Mouse (Mus musculus) myocyte (in vitro differentiated cells): Measurements from ENCODE around the gene Rtp1. TPM values are rescaled to one million over a fixed set of nuclear protein-coding genes. Genes with fewer than 3 reads are reported as not detected.

Experiments used
- H3K27me3 ChIP-seq: one replicate; pipeline ENCODE4 v1.6.1; 2011; ENCODE audit not compliant: control insufficient read depth, insufficient read depth, insufficient read length
- H3K36me3 ChIP-seq: one replicate; pipeline ENCODE4 v1.6.1; 2011; ENCODE audit not compliant: control insufficient read depth, insufficient read depth
- H3K4me2 ChIP-seq: one replicate; pipeline ENCODE4 v1.6.1; 2011; ENCODE audit warnings: low read depth, control low read depth
- H3K4me3 ChIP-seq: one replicate; pipeline ENCODE4 v1.5.1; 2011; ENCODE audit warnings: mild to moderate bottlenecking, control low read depth, moderate library complexity
- H3K79me2 ChIP-seq: one replicate; pipeline ENCODE4 v1.6.1; 2011; ENCODE audit not compliant: control insufficient read depth, insufficient read depth
- H3ac ChIP-seq: one replicate; pipeline ENCODE4 v1.6.1; 2011; ENCODE audit not compliant: control insufficient read depth, insufficient read length
- CEBPB ChIP-seq: IDR thresholded peaks from 2 replicates; pipeline ENCODE4 v1.6.1; 2011; ENCODE audit warnings: mild to moderate bottlenecking, moderate library complexity; ENCODE audit not compliant: poor library complexity, insufficient read depth, severe bottlenecking
- E2F4 ChIP-seq: IDR thresholded peaks from one replicate; pipeline ENCODE4 v1.6.1; 2011; ENCODE audit warnings: mild to moderate bottlenecking, control low read depth, moderate library complexity; ENCODE audit not compliant: insufficient read depth
- MAX ChIP-seq: IDR thresholded peaks from one replicate; pipeline ENCODE4 v1.6.1; 2011; ENCODE audit warnings: low read depth, mild to moderate bottlenecking, control low read depth
- MYOD1 ChIP-seq, 3 experiments: IDR thresholded peaks; one replicate each; pipeline ENCODE4 v1.6.1; 2011; ENCODE audit warnings: control low read depth in 2 of 3, low read depth in 2 of 3, mild to moderate bottlenecking in 2 of 3, moderate library complexity in 1 of 3; ENCODE audit not compliant: insufficient read length in 2 of 3, control insufficient read depth in 1 of 3
- MYOG ChIP-seq, 3 experiments: IDR thresholded peaks; one replicate each; pipeline ENCODE4 v1.6.1; 2011; ENCODE audit warnings: control low read depth in 2 of 3, low read depth in 2 of 3, mild to moderate bottlenecking in 2 of 3; ENCODE audit not compliant: insufficient read length in 2 of 3, control insufficient read depth in 1 of 3, insufficient read depth in 1 of 3
- POLR2A ChIP-seq: IDR thresholded peaks from one replicate; pipeline ENCODE4 v1.6.1; 2011; ENCODE audit warnings: low read depth, mild to moderate bottlenecking, control low read depth, moderate library complexity; ENCODE audit not compliant: insufficient read length
- POLR2AphosphoS2 ChIP-seq: IDR thresholded peaks from one replicate; pipeline ENCODE4 v1.6.1; 2011; ENCODE audit warnings: low read depth, control low read depth; ENCODE audit not compliant: insufficient read length
- REST ChIP-seq: IDR thresholded peaks from one replicate; pipeline ENCODE4 v1.6.1; 2011; ENCODE audit warnings: mild to moderate bottlenecking, control low read depth, moderate library complexity; ENCODE audit not compliant: insufficient read depth, insufficient read length
- SRF ChIP-seq: IDR thresholded peaks from one replicate; pipeline ENCODE4 v1.6.1; 2011; ENCODE audit warnings: low read depth; ENCODE audit not compliant: control insufficient read depth, insufficient read length
- TCF12 ChIP-seq: IDR thresholded peaks from one replicate; pipeline ENCODE4 v1.6.1; 2011; ENCODE audit warnings: mild to moderate bottlenecking, control low read depth; ENCODE audit not compliant: poor library complexity, insufficient read depth, severe bottlenecking
- TCF3 ChIP-seq: IDR thresholded peaks from one replicate; pipeline ENCODE4 v1.6.1; 2011; ENCODE audit warnings: low read depth, control low read depth; ENCODE audit not compliant: insufficient read length
- USF1 ChIP-seq: IDR thresholded peaks from one replicate; pipeline ENCODE4 v1.6.1; 2011; ENCODE audit warnings: low read depth, mild to moderate bottlenecking, control low read depth, moderate library complexity
- polyA plus RNA-seq: library from polyadenylated mRNA; unstranded; fragments of >200 nt; fragmentation: generic; extraction: Trizol; gene quantifications from one replicate; pipeline ENCODE4 v1.2.1, GENCODE M21; 2012; ENCODE audit warnings: missing spikeins

Rtp1 gene
- polyA plus RNA-seq, 1 experiment = not detected

DNA sequence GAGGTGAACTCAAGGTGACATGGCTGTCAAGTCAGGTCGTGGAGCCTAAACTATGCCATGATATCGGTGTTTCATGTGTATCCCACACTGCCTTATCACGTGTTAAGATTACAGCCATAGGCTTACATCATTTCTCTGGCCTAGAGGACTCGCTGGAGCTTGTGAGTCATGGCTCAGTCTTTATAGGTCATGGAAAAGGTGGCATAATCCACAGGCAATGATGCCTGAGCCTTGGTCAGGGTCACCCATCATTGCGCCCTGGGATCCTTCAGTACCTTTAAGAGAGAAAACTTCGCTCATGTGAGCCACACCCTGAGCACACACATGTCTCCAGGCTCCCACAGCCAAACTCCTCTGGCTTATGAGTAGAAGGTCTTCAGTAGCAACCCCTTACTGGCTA, 42.6 kb downstream of the Rtp1 start:
- Histone ChIP-seq H3K36me3 (no peaks in the 10 kb centered on the region), H3ac (no peak overlapping the region), H3K27me3 (no peaks in the 10 kb centered on the region), H3K4me3 (no peak overlapping the region), H3K4me2 (no peak overlapping the region), H3K79me2 (no peaks in the 10 kb centered on the region)
- TF ChIP-seq SRF = no peak
- TF ChIP-seq TCF3 = no peak
- TF ChIP-seq MYOD1 (IDR thresholded peaks at IDR 0.05; ENCODE audit: control insufficient read depth in 1 of 3, insufficient read length in 2 of 3, low read depth in 2 of 3) = no peak
- no peak for TF ChIP-seq CEBPB
- TF ChIP-seq E2F4 = no peak
- no peak for TF ChIP-seq TCF12
- TF ChIP-seq MAX = no peak
- no peak for TF ChIP-seq POLR2A
- TF ChIP-seq USF1 = no peak
- TF ChIP-seq POLR2AphosphoS2 = no peak

GRCm38 (mm10) chr16:23472046-23472445, 43.1 kb downstream of the Rtp1 start:
- no peak overlapping the region for H3K4me3 ChIP-seq
- no peak overlapping the region for H3K4me2 ChIP-seq
- TF ChIP-seq MAX = no peak
- no peak for TF ChIP-seq POLR2A
- no peak for TF ChIP-seq MYOG (IDR thresholded peaks at IDR 0.05; ENCODE audit: control insufficient read depth in 1 of 3, insufficient read depth in 1 of 3, insufficient read length in 2 of 3, low read depth in 2 of 3)
- no peak for TF ChIP-seq CEBPB
- TF ChIP-seq MYOD1 (IDR thresholded peaks at IDR 0.05; ENCODE audit: control insufficient read depth in 1 of 3, insufficient read length in 2 of 3, low read depth in 2 of 3) = no peak
- TF ChIP-seq TCF12 = no peak
- no peak for TF ChIP-seq SRF
- no peak for TF ChIP-seq TCF3
- TF ChIP-seq POLR2AphosphoS2 = no peak
- no peak for TF ChIP-seq E2F4
- no peak for TF ChIP-seq USF1

DNA sequence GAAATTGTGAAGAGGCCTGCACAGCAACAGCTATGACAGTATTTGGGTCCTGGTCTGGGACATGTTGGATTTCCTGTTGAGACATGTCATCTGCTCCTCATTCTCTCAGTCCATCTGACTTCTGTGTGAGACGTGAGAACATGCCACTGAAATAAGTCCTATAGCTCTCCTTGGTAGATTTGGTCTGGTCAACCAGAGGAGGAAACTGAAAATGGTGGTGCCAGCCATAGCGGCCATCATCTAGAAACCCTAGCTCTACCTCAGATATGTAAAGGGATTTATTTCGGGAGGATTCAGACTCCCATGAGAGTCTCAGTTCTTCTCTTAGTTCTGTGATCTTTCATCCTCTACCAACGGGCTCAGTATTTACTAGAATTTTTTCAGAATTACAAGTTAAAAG, 46.7 kb downstream of the Rtp1 start:
- no peaks in the 10 kb centered on the region for H3K79me2 ChIP-seq
- no peak overlapping the region for H3ac ChIP-seq
- H3K36me3 ChIP-seq = no peaks in the 10 kb centered on the region
- no peak overlapping the region for H3K4me3 ChIP-seq
- H3K4me2 ChIP-seq = no peak overlapping the region
- no peak for TF ChIP-seq USF1
- TF ChIP-seq POLR2AphosphoS2 = no peak
- TF ChIP-seq MAX = no peak
- no peak for TF ChIP-seq POLR2A
- TF ChIP-seq CEBPB = no peak
- TF ChIP-seq MYOG (IDR thresholded peaks at IDR 0.05; ENCODE audit: control insufficient read depth in 1 of 3, insufficient read depth in 1 of 3, insufficient read length in 2 of 3, low read depth in 2 of 3) = no peak
- no peak for TF ChIP-seq E2F4
- H3K27me3 ChIP-seq = no peaks in the 10 kb centered on the region

More at GRCm38 (mm10) chr16:23472046-23472445, 43.1 kb downstream of the Rtp1 start:
- Histone ChIP-seq H3K36me3 (no peaks in the 10 kb centered on the region), H3K27me3 (no peaks in the 10 kb centered on the region), H3ac (no peak overlapping the region), H3K79me2 (no peaks in the 10 kb centered on the region)

DNA sequence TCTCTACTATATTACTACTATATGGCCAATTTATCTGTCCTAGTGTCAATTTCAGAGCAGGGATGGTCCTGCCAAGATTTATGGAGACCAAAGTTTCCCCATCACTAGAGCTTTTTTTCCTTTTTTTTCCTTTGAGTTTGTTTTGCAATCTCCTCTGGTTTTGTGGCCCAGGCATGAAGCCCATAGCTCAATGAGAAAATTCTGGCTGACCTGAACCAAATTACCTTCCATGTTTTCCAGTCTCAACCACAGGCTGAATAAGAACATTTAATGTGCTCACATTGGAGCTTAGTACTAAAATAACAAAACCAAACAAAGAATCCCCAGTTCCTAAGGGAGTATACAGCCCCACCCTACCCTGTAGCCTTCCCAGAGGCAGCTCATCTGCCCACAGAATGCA, 47.7 kb downstream of the Rtp1 start:
- no peak for TF ChIP-seq REST
- no peak for TF ChIP-seq POLR2A
- no peak for TF ChIP-seq MYOD1 (IDR thresholded peaks at IDR 0.05; ENCODE audit: control insufficient read depth in 1 of 3, insufficient read length in 2 of 3, low read depth in 2 of 3)
- TF ChIP-seq POLR2AphosphoS2 = no peak
- TF ChIP-seq TCF12 = no peak
- no peak for TF ChIP-seq E2F4
- TF ChIP-seq MYOG (IDR thresholded peaks at IDR 0.05; ENCODE audit: control insufficient read depth in 1 of 3, insufficient read depth in 1 of 3, insufficient read length in 2 of 3, low read depth in 2 of 3) = no peak
- no peak for TF ChIP-seq MAX
- no peak for TF ChIP-seq USF1
- TF ChIP-seq SRF = no peak
- no peak for TF ChIP-seq CEBPB
- no peak for TF ChIP-seq TCF3
- H3K79me2 ChIP-seq = no peaks in the 10 kb centered on the region
- H3ac ChIP-seq = no peak overlapping the region
- no peak overlapping the region for H3K4me2 ChIP-seq
- H3K4me3 ChIP-seq = no peak overlapping the region
- H3K36me3 ChIP-seq = no peaks in the 10 kb centered on the region
- H3K27me3 ChIP-seq = no peaks in the 10 kb centered on the region
